Mouse (Mus musculus): ENCODE data around the gene Prss33.
"Not testable (repeated sequence)": the region's sequence is repeated elsewhere in the genome, so short reads cannot be mapped to it uniquely, and the experiment has no call there.

The Prss33 gene

GRCm38 (mm10) chr17:23836006-23836575 is at the start of gene Prss33:
Gene Prss33 (minus strand): TSS chr17:23836056.
- DNase-seq = no peak

GRCm38 (mm10) chr17:23880576-23880975 is 44.7 kb upstream of the Prss33 start, which contains the start of the genes Dcpp1 and Dcpp2:
Gene Dcpp1 (plus strand): TSS chr17:23880876.
Gene Dcpp2 (plus strand): TSS chr17:23880880.
- not testable (repeated sequence) for DNase-seq

GRCm38 (mm10) chr17:23877166-23877565 is 41.3 kb upstream of the Prss33 start:
- DNase-seq = no peak

GRCm38 (mm10) chr17:23876741-23877140 is 40.9 kb upstream of the Prss33 start:
- DNase-seq = no peak

GRCm38 (mm10) chr17:23873884-23874856 is 38.3 kb upstream of the Prss33 start:
- peak; percentile 27 for DNase-seq

GRCm38 (mm10) chr17:23868513-23868912 is 32.7 kb upstream of the Prss33 start:
- no peak for DNase-seq

GRCm38 (mm10) chr17:23867756-23868155 is 31.9 kb upstream of the Prss33 start, which contains the start of gene Prss21:
Gene Prss21 (plus strand): TSS chr17:23868056.
- DNase-seq = no peak

GRCm38 (mm10) chr17:23862926-23863325 is 27.1 kb upstream of the Prss33 start:
- DNase-seq = no peak

GRCm38 (mm10) chr17:23857913-23858312 is 22.1 kb upstream of the Prss33 start:
- no peak for DNase-seq

GRCm38 (mm10) chr17:23857193-23857592 is 21.3 kb upstream of the Prss33 start:
- no peak for DNase-seq

GRCm38 (mm10) chr17:23854229-23854765 is 18.4 kb upstream of the Prss33 start:
- no peak for DNase-seq

- DNase-seq = no peak
Measured at GRCm38 (mm10) chr17:23853292-23853691, 17.4 kb upstream of the Prss33 start.

GRCm38 (mm10) chr17:23850853-23851749 is 15.2 kb upstream of the Prss33 start:
- peak; percentile 40 for DNase-seq

GRCm38 (mm10) chr17:23850028-23850427 is 14.2 kb upstream of the Prss33 start:
- no peak for DNase-seq

- peak; percentile 62 for DNase-seq
Measured at GRCm38 (mm10) chr17:23843812-23844273, 8.0 kb upstream of the Prss33 start, which contains the start of the genes Prss32 and Prss41. Gene Prss32 (plus strand): TSS chr17:23843855. Gene Prss41 (minus strand): TSS chr17:23844172.

- DNase-seq = no peak
Measured at GRCm38 (mm10) chr17:23843141-23843811, 7.4 kb upstream of the Prss33 start.

GRCm38 (mm10) chr17:23841145-23841544 is 5.3 kb upstream of the Prss33 start:
- DNase-seq = peak; percentile 44

GRCm38 (mm10) chr17:23831201-23831600 is 4.7 kb downstream of the Prss33 start:
- no peak for DNase-seq

- DNase-seq = peak; percentile 78
Measured at GRCm38 (mm10) chr17:23829064-23829619, 6.7 kb downstream of the Prss33 start, which contains the start of gene Elob. Gene Elob (minus strand): TSS chr17:23829136.

GRCm38 (mm10) chr17:23828271-23829001 is 7.4 kb downstream of the Prss33 start:
- peak; percentile 62 for DNase-seq
